Mouse (Mus musculus): ENCODE data around the gene Cpeb4.
A peak's percentile ranks its signal among the peaks of the same experiment; 100 is the strongest.
"Not testable (repeated sequence)": the region's sequence is repeated elsewhere in the genome, so short reads cannot be mapped to it uniquely, and the experiment has no call there.

The Cpeb4 gene

DNA sequence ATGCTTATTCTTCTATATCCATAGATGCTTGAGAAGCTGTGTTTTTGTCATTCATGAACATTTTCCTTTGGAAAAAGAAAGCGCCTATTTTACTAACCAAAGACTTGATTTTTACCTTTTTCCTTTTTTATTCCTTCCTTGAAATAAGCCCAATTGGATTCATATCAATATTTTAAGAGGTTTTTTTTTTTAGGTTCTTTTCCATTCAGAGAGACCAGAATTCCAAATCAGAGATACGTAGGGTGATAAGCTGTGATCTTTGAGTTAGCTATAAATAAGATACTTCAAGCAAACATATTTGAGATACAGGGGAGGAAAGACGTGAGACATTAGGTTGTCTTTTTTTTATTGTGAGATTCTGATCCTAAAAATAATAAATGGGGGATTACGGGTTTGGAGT is at the start of gene Cpeb4:
Gene Cpeb4 (plus strand): TSS at position 301 of the 400 bp plus-strand sequence.
- no peak for DNase-seq (ENCODE audit: low spot score)

DNA sequence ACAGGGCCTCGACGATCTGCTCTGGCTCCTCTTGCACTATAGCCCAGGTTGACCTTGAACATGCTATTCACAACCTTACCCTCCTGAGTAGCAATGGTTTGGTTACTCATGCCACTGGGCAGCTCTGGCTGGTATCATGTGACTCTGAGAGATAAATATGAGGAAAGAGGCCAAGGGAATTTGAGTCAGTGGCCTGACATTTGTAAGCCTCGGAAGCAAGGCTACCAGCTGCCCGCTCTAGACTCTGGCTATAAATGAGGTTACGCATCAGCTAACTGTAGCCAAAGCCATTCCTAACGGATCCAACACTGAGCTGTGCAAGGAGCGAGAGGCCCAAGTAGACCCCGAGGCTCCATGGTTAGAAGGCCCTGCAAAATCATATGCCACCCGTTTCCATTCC is 49.5 kb upstream of the Cpeb4 start:
- no peak for DNase-seq (ENCODE audit: low spot score)

DNA sequence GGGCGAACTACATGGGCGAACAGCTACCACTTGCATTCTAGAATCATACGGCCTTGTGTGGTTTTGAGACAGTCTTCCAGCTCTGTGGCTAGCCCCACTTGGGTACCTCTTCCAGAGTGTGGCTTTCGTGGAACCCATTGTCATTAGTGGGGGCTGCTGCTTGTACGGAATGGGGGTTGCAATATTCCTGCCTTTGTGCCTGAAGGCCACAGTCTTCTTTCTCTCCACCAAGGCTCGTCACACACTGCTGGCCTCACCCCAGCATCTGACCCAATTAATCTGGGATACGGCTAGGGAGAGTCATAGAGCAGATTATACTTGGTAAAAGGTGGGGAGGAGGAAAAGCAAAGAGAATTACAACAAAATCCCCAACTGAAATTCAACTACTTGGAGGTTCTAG is 48.5 kb upstream of the Cpeb4 start:
- DNase-seq (ENCODE audit: low spot score): no peak

DNA sequence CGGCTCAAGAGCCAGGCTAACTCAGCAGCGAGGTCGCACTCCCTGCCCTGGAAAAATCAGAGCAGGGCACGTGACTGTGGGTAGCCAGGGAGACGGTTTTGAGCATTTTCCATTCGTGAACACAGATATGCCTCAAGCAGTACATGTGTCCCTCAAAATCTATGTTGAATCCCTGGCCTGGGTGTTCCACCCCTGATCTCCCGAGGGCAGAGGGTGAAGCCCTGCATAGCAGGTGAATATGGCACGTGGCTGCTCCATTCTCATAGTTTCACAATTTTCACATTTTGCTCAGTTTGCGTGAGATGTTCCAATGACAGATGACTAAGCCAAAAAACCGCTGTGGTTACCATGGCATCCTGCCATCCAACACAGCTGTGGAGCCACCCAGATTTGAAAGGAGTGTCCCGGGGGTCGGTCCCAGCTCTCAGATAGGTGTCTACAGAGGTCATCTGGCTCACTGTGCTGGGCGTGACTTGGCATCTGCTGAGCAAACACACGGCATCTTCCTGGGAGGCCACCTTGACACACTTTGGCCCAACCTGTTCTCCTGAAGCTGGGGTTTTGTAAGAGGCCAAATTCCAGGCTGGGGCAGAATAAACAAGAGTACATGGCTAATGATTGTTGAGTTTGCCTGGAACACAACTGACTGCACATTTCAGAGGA is 47.4 kb upstream of the Cpeb4 start:
- DNase-seq (ENCODE audit: low spot score): no peak

DNA sequence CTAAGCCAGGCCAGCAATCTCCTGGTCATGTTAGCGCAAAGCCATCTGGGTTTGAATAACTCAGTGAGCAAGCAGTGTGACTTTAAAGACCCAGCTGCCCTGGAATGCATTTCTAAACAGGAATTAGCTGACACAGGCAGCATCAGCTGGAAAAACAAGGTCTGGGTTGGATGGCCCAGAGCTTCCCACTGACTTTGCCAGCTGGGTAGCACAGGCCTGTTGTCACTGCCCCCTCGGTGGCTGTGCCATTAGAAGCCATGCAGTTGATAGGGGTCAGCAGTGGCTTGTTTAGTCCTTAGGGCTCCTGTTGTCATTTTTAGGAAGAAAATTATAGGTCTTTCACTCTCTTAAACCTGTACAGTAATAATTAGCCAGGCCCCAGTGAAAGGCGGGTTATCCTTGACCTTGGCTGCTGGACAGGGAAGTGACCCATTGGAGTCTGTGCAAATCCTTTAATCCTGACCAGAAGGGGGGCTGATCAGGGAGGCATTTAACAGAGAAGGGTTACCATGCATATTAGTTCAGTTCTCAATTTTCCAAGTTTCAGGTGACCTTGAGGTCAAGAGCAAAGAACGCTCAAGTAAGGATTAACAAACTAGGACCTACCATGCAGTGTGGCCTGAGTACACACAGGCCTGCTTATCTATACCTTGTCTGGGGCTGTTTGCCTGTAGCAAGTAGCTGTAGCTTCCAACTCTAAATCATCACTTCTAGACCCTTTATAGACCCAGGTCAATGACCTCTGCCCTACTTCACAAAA is 43.8 kb upstream of the Cpeb4 start:
- DNase-seq (ENCODE audit: low spot score): no peak

DNA sequence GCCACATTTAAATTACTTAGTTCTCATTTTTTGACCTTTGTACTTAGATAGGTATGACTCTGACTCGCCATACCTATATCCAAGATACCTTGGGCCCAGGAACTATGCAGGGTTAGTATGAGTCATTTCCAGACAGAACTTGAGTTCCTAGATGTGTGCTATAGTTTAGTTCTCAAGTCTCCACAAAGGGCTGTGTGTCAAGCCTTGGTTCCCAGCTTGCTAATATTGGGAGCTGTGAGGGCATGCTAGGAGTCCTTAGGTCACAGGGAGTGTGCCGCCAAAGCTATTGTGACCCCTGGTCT is 43.3 kb upstream of the Cpeb4 start:
- no peak for DNase-seq (ENCODE audit: low spot score)

DNA sequence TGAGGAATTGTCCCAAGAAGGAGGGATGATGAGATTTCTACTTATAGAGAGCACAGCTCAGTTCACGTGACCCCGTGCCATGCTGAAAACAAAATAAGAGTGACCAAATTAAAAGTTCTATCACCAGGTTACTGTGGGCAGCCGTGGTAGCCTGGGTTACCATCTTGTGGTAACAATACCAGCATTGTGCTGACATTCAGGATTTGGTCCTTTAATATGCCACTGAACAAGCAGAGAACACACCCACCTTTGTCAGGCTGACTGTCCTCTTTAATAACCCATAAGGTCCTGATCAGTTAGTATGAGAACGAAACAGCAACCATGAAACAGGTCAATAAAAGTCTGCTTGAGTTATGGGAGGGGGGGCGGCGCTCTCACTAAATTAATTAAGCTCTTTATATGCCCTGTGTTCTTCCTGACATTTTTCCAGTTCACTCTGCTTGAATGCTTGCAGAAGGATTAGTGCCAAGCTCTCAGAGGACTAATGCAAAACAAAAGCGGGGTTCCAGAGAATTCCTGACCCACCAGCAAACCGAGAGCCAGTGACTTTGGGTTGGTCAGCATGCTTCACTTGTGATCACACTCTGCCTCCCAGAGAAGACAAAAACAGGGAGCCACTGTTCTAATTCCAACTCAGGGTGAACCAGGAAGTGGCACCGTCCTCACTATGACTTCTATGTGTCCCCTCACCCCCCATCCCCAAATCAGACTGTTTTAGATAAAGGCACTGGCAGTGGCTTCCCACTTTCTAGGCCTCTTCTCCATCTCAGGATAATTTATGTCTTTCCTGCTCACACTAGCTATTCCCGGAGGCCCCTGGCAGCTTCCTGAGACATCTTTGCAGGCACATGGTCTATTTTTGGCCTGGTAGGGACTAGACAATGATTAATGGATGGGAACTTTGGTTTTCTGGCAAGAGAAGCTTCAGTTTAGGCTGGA is 41.5 kb upstream of the Cpeb4 start:
- no peak for DNase-seq (ENCODE audit: low spot score)

DNA sequence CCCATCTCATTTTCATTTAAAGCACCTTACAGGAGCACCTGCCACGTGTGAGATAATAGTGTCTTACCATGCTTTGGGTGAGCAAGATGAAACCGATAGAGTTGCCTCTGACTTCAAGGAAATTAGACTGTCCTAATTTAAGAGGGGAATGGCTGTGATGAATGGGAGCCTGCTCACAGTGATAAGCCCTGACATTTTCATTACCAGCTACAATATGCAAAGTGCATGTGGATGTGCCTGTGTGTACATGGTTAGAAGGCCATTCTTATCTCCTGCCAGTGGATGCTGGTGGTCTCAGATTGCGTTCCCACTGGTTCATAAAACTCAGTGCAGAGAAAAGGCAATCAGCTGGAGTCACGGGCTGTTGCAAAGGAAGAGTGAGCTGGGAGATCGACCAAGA is 40.6 kb upstream of the Cpeb4 start:
- no peak for DNase-seq (ENCODE audit: low spot score)

DNA sequence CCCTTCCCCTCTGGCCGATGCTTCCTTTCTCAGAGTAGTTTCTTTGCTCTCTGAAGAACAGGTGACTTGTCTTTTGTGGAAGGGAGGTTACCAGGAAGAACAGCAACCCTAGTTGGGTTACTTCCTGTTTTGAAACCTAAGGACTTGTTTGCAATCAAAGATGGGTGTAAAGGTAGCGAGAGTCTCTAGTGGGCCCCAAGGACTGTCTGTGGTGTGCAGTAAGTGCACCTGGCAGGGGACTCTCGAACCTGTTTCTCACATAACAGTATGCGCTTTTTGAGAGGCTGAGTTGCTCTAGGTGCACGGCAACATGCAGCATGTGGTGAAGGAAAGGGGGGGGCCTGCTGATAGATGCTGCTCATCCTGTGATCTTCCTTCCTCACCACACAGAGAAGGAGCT is 40.0 kb upstream of the Cpeb4 start:
- DNase-seq (ENCODE audit: low spot score): no peak

DNA sequence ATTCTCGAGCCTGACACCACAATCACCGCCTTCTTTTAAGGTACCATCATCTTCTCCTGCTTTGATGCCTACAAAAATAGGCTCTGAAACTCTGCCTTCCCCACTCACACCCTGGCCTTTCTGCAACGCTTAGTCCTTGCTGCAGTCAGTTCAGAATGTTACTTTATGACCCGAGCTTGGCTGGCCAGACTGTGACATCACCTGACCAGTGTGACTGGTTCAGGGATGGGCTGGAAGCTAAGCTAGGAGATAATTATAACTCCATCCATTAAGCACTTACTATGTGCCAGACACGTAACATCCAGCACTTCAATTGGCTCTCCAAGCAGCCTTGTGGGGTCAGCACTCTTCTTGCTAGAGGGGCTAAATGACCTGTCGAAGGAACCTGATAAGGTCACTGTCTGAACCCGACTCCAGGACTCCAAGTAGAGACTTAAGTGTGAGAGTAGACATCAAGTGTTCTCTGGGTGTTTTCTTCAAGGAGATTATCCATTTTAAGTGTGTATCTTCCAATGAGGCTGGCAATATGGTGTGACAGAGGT is 39.5 kb upstream of the Cpeb4 start:
- no peak for DNase-seq (ENCODE audit: low spot score)

DNA sequence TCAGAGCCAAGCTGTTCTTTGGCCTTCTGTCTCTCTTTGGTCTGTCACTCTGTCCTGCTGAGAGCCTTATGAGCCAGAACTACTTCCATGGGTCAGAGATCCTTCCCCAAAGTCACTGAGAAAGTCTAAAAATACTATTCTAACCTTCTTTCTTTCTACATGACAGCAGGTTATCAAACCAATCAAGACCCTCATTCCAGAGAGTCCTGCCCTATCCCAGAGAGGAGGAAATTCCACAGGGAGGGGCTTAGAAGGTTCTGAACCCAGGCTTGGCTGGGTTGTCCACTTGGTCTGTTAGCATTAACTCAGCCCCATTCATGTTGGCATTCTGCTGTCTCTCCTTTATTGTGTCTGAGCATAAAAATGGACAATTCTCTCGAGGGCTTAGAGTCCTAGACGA is 38.5 kb upstream of the Cpeb4 start:
- DNase-seq (ENCODE audit: low spot score): no peak

DNA sequence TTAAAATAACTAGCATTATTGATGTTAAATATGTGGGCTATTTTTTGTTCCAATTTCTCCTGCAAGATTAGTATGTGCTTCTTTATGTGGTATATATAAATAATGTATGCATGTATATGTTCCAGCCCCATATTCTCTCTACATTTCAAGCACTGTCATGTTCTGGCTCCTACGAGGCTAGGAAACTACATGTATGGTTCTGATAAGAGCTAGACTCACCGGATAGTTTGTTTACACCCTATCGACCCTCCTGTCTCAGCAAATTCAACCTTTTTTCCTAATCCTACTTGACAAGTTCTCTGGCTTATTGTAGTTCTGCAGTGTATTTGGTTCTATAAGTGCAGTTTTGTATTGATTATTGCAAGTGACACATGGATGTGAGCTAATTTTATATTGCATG is 36.7 kb upstream of the Cpeb4 start:
- DNase-seq (ENCODE audit: low spot score): no peak

DNA sequence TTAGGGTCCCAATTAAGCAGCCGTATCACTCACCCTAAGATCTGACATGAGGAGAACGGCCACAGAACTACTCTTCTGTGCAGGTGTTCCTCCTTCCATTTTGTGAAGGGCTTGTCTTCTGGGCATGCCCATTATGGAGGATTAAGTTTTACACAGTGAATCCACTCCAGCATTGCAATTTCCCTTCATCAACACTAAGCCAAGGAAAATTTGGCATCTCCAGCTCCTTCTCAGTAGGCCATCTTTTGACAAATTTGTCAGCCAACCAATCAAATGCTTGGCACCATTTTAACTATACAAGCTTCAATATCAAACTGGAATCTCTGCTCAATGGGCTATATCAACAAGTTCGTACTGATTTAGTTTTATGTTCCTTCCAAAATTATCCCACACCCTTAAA is 34.8 kb upstream of the Cpeb4 start:
- DNase-seq (ENCODE audit: low spot score): no peak

DNA sequence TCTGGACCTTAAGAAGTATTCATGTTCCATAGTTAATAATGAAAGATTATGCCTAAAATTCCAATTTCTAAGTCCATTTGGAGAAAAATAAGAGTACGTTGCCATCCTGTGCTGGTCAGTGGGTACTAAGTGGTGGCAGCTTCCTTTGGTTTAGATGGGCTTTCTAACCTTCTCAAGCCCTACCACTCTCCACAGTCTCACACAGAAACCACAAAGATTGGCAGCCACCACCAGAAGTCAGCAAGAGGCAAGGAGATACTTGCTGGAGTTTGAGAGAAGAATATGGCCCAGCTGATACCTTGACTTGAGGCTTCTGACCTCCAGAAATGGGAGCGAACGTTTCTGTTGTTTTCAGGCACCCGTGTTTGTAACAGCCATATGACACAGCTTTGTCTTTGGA is 34.3 kb upstream of the Cpeb4 start:
- DNase-seq (ENCODE audit: low spot score): no peak

DNA sequence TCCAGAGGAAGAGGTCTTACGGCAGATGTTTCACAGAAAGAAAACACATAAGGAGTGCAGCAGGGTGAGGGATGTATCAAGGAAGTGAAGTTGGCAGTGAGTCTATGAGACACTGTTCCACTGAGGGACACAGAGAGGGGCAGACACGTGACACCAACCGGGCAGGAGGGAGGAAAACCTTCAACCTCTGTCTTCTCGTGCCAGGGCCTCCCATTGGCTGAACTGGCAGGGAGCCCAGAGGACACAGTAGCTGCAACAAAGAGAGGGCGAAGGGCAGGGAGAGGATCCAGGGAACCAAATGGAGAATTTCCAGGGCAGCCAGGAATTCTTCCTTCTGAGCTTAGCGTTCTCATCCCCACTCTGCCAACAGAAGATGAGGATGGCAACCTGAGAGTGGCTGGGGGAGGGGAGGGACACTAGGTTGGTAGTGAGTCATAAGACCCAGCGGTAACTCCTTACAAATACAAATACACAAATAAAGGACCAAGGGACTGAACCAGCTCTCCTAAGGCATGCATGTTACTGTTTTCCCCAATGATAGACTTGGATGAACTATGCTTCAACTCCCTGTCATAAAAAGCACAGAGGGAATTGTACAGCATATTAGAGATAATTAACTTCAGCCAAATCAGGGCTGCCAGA is 33.4 kb upstream of the Cpeb4 start:
- peak; percentile 75 for DNase-seq (ENCODE audit: low spot score)

DNA sequence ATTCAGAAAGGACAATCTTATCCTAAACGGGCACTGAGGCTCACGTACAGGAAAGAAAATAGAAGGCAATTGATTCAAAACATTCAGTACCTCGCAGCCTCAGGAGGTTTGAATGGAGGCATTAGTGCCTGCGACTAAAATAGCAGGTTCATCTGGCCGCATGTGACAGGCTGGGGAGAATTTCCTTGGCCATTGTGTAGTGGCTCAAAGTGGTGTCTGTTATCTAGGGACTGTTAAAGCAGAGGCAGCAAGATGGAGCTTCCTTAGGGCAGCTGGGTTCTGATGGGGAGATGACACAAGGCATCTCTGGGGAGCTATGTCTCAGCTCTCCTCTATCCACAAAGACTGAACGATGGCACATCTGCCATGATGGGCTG is 32.9 kb upstream of the Cpeb4 start:
- DNase-seq (ENCODE audit: low spot score): no peak

DNA sequence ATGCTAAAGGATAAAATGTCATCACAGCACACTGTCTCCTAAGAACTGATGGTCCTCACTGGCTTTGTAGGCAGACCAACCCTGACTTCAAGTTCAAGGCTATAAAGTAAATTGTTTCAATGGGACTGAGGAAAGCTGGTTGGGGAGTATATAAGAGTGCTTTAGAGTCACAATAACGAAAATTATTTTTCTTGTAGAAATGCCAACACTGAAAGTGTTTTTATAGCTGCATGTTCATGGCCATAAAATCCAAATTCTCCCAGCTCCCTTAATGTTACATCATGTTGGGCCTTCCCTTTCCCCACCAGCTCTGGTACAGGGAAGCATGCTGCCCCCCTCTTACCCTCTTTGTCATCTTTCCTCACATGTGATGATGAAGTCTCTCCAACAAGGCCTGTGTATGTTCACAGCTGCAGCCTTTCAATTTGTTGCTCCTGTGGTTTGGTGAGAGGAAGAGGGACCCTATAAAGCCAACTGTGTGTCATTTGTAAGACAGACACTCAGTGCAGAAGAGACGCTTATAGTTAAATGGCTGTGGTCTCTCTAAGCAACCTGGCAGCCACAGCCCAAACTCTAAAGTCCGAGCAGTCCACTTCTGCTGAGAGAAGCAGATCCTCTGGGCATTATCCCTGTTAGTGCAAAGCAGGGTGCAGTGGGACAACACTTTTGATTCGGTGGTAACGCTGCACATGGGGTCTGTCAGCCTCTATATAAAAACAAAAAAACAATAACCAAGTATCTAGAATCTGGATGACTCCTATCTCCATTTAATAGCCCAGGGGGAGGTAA is 29.6 kb upstream of the Cpeb4 start:
- no peak for DNase-seq (ENCODE audit: low spot score)

DNA sequence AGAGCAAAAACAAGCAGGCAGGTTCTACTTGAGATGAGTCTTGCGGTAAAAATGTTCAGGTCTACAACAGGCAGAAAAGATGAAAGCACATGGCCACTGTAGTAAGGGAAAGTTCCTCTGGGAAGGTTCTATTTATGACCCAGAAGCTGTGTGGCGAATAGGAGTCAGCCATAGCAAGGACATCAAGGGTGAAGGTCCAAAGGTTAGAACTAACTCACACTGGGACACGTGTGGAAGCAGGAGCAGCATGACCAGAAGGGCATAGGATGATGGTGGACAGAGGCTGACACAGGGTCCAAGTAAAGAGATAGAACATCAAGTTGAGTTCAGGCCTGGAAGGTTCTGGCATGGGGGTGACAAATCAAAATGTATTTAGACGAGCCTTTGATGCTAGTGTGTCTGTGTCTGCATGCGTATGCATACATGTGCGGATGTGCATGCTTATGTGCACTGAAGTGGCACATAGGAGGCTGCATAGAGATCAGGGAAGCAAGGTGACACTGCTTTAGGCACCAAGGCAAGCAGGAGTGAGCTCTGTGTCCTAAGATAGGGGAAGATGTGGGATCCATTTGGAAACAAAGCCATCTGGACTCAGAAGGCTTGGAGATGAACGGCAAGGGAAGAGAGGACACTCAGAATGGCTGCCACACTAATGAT is 28.7 kb upstream of the Cpeb4 start:
- DNase-seq (ENCODE audit: low spot score): no peak

DNA sequence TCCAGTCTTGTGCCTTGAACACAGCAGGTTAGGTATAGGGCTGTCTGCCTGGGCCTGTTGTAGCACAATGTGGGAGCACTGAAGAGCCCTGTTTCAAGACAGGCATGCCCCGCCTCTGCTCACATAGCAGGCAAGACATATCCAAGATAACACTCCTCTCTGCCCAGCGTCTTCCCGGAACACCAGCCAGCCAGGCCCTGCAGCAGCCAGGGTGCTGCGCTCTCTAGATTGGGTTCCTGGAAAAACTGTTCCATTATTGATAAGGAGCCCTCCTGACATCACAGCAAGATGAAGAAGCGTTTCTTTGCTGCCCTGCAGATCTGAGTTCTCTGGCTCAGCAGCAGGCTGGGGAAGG is 28.2 kb upstream of the Cpeb4 start:
- no peak for DNase-seq (ENCODE audit: low spot score)

DNA sequence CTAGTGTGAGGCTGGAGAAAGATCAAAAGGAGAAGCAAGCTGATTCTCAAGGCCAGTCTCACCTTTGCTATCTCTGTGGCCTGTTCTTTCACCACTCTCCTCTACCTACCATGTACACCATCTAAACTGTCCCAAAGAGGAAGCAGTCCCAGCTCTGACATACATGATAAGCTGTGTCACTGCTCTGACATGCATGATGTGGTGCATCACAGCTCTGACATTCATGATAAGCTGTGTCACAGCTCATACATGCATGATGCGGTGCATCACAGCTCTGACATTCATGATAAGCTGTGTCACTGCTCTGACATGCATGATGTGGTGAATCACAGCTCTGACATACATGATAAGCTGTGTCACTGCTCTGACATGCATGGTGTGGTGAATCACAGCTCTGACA is 26.9 kb upstream of the Cpeb4 start:
- DNase-seq (ENCODE audit: low spot score): not testable (repeated sequence)

Data from layer of hippocampus, adult 11-12 months (tissue).